Mouse (Mus musculus): ENCODE data around the gene Spen. TPM values are rescaled to one million over a fixed set of nuclear protein-coding genes. Genes with fewer than 3 reads are reported as not detected.

Gene Spen
- polyA plus RNA-seq, 1 experiment = 63.4 TPM

DNA sequence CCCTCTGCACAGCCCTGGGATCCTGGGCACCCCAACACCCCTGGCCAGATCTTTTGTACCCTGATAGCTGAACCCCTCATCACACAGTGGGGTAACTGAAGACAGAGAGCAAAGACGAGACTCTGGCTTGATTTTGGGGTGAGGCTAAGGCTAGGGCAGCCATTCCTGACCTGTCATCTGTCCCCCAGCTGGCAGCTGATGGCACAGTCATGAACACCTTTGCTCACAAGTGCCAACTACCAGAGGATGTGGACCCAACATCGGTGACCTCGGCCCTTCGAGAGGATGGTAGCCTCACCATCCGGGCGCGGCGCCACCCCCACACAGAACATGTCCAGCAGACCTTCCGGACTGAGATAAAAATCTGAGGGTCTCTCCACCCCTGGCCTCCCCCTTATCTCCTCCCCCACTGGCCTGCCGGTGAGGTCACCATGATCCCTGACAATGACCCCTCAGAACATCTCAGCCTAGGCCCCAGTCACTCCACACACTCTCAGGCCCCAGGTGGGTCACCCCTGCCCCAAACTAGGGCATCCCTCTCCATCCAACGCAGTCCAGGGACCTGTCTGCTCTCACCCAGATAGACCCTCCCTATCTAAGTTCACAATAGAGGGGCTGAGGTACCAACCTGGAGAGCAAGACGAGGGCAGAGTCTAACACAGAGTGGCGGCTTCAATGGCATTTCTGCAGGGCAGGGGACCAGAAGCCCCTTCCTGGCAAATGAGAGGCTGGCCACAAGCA lies 114.5 kb downstream of the Spen start:
- 94% methylated on average over 13 of the region's 13 CpGs for WGBS
- Histone ChIP-seq H3K4me1 (replicated peaks; ENCODE audit: control insufficient read depth, insufficient read depth, low read length) (peaks cover 27% of the 10 kb centered on the region), H3K36me3 (ENCODE audit: control insufficient read depth, insufficient read depth, low read length) (no peaks in the 10 kb centered on the region), H3K27ac (ENCODE audit: control insufficient read depth, insufficient read depth, low read length) (no peak overlapping the region), H3K27me3 (ENCODE audit: control insufficient read depth, insufficient read depth, low read length) (no peaks in the 10 kb centered on the region), H3K4me3 (ENCODE audit: control insufficient read depth, insufficient read depth, low read length) (no peak overlapping the region)
- TF ChIP-seq CTCF (IDR thresholded peaks at IDR 0.05; ENCODE audit: borderline replicate concordance, control insufficient read depth, extremely low read depth, insufficient read depth, low read length, poor library complexity) = no peak
- TF ChIP-seq POLR2A (IDR thresholded peaks at IDR 0.05; ENCODE audit: control insufficient read depth, extremely low read depth, insufficient read depth, low read length, poor library complexity) = no peak
- no peak for DNase-seq

DNA sequence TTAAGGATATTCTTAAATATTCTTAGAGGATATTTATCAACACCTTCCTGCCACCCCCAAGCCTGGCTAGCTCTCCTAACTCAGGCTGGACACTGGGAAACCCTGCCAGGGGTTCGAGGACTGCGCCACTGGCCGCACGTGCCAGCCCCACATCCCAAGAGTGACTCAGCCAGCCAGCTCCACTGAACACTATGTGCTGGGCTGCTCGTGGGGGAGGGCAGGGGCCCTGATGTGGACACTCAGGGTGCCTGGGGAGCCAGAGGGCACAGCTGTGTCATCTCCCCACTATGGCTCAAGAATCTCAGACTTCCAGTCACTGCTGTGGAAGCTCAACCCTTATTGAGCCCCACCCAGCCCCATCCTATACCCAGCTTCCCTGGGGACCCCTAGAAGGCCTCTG lies 115.1 kb downstream of the Spen start:
- no peak overlapping the region for H3K4me3 ChIP-seq (ENCODE audit: control insufficient read depth, insufficient read depth, low read length)
- H3K36me3 ChIP-seq (ENCODE audit: control insufficient read depth, insufficient read depth, low read length) = no peaks in the 10 kb centered on the region
- H3K4me1 ChIP-seq (replicated peaks; ENCODE audit: control insufficient read depth, insufficient read depth, low read length) = peaks cover 27% of the 10 kb centered on the region
- no peak overlapping the region for H3K27ac ChIP-seq (ENCODE audit: control insufficient read depth, insufficient read depth, low read length)
- 92% methylated on average over 5 of the region's 5 CpGs for WGBS
- no peaks in the 10 kb centered on the region for H3K27me3 ChIP-seq (ENCODE audit: control insufficient read depth, insufficient read depth, low read length)
- no peak for DNase-seq
- no peak for TF ChIP-seq CTCF (IDR thresholded peaks at IDR 0.05; ENCODE audit: borderline replicate concordance, control insufficient read depth, extremely low read depth, insufficient read depth, low read length, poor library complexity)

DNA sequence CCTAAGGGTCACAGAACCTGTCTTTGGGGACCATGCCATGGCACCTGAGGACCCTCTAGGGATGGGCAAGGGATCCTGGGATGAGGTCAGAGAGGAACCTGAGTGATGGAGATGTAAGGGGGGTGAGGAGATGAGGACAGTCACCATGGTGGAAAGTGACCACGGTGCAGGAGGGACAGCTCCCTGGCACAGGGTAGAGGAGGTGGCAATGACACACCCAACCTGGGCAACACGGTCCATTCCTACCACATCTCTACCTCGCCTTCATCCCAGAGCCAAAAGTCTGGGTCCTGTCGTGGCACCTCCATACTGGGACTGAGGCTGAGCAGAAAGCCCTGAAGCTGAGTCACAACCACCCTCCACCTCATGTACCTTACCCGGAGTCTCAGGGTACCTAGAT lies 115.6 kb downstream of the Spen start:
- Histone ChIP-seq H3K27me3 (ENCODE audit: control insufficient read depth, insufficient read depth, low read length) (no peaks in the 10 kb centered on the region), H3K4me3 (ENCODE audit: control insufficient read depth, insufficient read depth, low read length) (no peak overlapping the region)

DNA sequence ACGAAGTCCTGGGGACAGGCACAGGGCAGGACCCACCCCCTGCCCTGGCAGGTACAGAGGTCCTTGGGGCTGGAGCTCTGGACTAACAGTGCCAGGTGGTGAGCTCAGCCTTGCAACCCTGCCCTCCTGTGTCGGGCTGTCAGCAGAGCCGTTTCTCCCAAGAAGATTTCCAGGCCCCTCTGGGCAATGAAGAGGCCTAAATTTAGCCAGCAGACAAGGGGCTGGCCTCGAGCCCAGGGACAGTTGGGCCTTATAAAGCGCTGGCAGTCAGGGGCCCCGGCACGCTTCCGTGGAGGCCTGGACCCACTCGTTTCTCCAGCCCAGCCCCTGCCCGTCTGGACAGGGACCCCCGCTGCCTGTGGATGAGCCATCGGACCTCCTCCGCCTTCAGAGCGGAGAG lies 117.0 kb downstream of the Spen start:
- Histone ChIP-seq H3K36me3 (ENCODE audit: control insufficient read depth, insufficient read depth, low read length) (no peaks in the 10 kb centered on the region), H3K27me3 (ENCODE audit: control insufficient read depth, insufficient read depth, low read length) (no peaks in the 10 kb centered on the region), H3K4me1 (replicated peaks; ENCODE audit: control insufficient read depth, insufficient read depth, low read length) (peaks cover 27% of the 10 kb centered on the region), H3K4me3 (ENCODE audit: control insufficient read depth, insufficient read depth, low read length) (no peak overlapping the region), H3K27ac (ENCODE audit: control insufficient read depth, insufficient read depth, low read length) (no peak overlapping the region)
- no peak for DNase-seq
- TF ChIP-seq POLR2A (IDR thresholded peaks at IDR 0.05; ENCODE audit: control insufficient read depth, extremely low read depth, insufficient read depth, low read length, poor library complexity) (no peak), CTCF (IDR thresholded peaks at IDR 0.05; ENCODE audit: borderline replicate concordance, control insufficient read depth, extremely low read depth, insufficient read depth, low read length, poor library complexity) (no peak)
- WGBS = 92% methylated on average over 14 of the region's 14 CpGs

More for the DNA sequence above, 115.6 kb downstream of the Spen start:
- DNase-seq = no peak
- 92% methylated on average over 5 of the region's 5 CpGs for WGBS
- Histone ChIP-seq H3K36me3 (ENCODE audit: control insufficient read depth, insufficient read depth, low read length) (no peaks in the 10 kb centered on the region), H3K27ac (ENCODE audit: control insufficient read depth, insufficient read depth, low read length) (no peak overlapping the region), H3K4me1 (replicated peaks; ENCODE audit: control insufficient read depth, insufficient read depth, low read length) (peaks cover 27% of the 10 kb centered on the region)
- TF ChIP-seq POLR2A (IDR thresholded peaks at IDR 0.05; ENCODE audit: control insufficient read depth, extremely low read depth, insufficient read depth, low read length, poor library complexity) (no peak), CTCF (IDR thresholded peaks at IDR 0.05; ENCODE audit: borderline replicate concordance, control insufficient read depth, extremely low read depth, insufficient read depth, low read length, poor library complexity) (no peak)

DNA sequence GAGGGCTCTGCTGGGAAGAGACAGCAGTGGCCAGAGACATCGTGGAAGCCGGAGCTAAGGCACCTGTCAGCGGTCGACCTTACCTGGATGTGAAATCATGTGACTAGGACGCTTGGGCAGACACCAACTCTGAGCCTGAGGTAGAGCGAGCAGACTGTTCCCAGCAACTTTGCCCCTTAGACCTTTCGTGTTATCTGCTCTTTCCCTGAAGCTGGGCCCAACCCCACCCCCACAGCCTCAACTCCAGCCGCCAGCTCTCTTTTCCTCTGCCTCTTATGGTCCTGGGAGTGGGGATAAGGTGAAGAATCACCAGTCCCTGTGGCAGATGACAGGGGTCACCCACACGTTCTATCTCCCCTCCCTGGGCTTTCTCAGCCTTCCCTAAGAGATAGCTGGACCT lies 117.5 kb downstream of the Spen start:
- TF ChIP-seq POLR2A (IDR thresholded peaks at IDR 0.05; ENCODE audit: control insufficient read depth, extremely low read depth, insufficient read depth, low read length, poor library complexity) (no peak), CTCF (IDR thresholded peaks at IDR 0.05; ENCODE audit: borderline replicate concordance, control insufficient read depth, extremely low read depth, insufficient read depth, low read length, poor library complexity) (no peak)
- no peak overlapping the region for H3K4me3 ChIP-seq (ENCODE audit: control insufficient read depth, insufficient read depth, low read length)
- H3K4me1 ChIP-seq (replicated peaks; ENCODE audit: control insufficient read depth, insufficient read depth, low read length) = peaks cover 24% of the 10 kb centered on the region
- H3K36me3 ChIP-seq (ENCODE audit: control insufficient read depth, insufficient read depth, low read length) = no peaks in the 10 kb centered on the region
- H3K27ac ChIP-seq (ENCODE audit: control insufficient read depth, insufficient read depth, low read length) = no peak overlapping the region
- 89% methylated on average over 9 of the region's 9 CpGs for whole genome bisulfite sequencing
- H3K27me3 ChIP-seq (ENCODE audit: control insufficient read depth, insufficient read depth, low read length) = no peaks in the 10 kb centered on the region
- DNase-seq = no peak

DNA sequence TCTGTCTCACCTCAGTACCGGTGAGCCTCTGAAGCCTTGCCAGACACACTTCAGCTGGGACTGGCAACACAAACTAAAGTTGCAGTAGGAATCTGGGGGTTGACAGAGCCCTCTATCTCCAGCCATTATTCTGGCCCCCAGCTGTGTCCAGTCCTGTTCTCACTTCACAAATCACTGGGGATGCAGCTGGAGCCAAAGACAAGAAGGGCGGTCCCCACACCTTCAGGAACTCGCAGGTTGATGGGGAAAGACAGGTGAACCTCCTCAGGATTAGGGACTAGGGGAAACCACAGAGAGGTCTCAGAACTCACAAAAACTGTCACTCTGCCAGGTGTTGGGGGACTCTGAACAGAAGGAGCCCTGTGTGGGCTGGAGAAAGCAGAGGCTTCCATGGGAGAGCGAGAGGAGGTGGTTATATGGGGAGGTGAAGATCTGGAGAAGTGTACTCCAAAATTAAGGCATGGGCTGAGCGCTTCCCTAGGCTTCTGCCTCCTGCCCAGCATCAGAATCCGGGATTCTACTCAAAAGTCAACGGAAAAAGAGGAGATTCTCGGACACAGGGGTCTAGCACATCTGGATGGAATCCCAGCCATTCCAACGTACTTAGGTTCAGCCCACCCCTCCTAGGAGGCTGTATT lies 118.1 kb downstream of the Spen start, which contains the start of gene Hspb7:
Gene Hspb7, plus strand, starts transcription at position 588 of the 638 bp plus-strand sequence.
- DNase-seq = no peak
- Histone ChIP-seq H3K4me3 (ENCODE audit: control insufficient read depth, insufficient read depth, low read length) (no peak within 1 kb of the TSS), H3K27me3 (ENCODE audit: control insufficient read depth, insufficient read depth, low read length) (no peaks in the 10 kb centered on the region), H3K4me1 (replicated peaks; ENCODE audit: control insufficient read depth, insufficient read depth, low read length) (peaks cover 21% of the 10 kb centered on the region), H3K27ac (ENCODE audit: control insufficient read depth, insufficient read depth, low read length) (no peak within 1 kb of the TSS), H3K36me3 (ENCODE audit: control insufficient read depth, insufficient read depth, low read length) (no peaks in the 10 kb centered on the region)
- 61% methylated on average over 9 of the region's 9 CpGs for WGBS
- no peak for TF ChIP-seq CTCF (IDR thresholded peaks at IDR 0.05; ENCODE audit: borderline replicate concordance, control insufficient read depth, extremely low read depth, insufficient read depth, low read length, poor library complexity)
- no peak for TF ChIP-seq POLR2A (IDR thresholded peaks at IDR 0.05; ENCODE audit: control insufficient read depth, extremely low read depth, insufficient read depth, low read length, poor library complexity)

All from thymus, adult 2 months (tissue).